Mouse (Mus musculus): Measurements from ENCODE around the gene Tssk2.
A peak's percentile ranks its signal among the peaks of the same experiment; 100 is the strongest.

Tssk2 gene

GRCm38 (mm10) chr16:17914307-17915249 is 16.1 kb downstream of the Tssk2 start, which contains the start of gene Gsc2:
Gsc2 (minus strand) TSS chr16:17915059.
- no peak for DNase-seq

- DNase-seq, result no peak
Measured at GRCm38 (mm10) chr16:17920586-17920985, 22.1 kb downstream of the Tssk2 start.

GRCm38 (mm10) chr16:17921325-17922162 is 23.1 kb downstream of the Tssk2 start:
- DNase-seq, result peak; percentile 98

GRCm38 (mm10) chr16:17922163-17922538 is 23.7 kb downstream of the Tssk2 start:
- DNase-seq, result peak; percentile 48

- DNase-seq, result peak; percentile 56
Measured at GRCm38 (mm10) chr16:17927351-17928082, 29.1 kb downstream of the Tssk2 start.

GRCm38 (mm10) chr16:17928087-17928580 is 29.7 kb downstream of the Tssk2 start, which contains the start of gene Slc25a1:
Slc25a1 (minus strand) TSS chr16:17928219.
- peak; percentile 77 for DNase-seq

- peak; percentile 62 for DNase-seq
Measured at GRCm38 (mm10) chr16:17928627-17929104, 30.2 kb downstream of the Tssk2 start.

- DNase-seq, result no peak
Measured at GRCm38 (mm10) chr16:17929211-17929610, 30.8 kb downstream of the Tssk2 start.

GRCm38 (mm10) chr16:17929631-17930030 is 31.2 kb downstream of the Tssk2 start:
- no peak for DNase-seq

- no peak for DNase-seq
Measured at GRCm38 (mm10) chr16:17931906-17932460, 33.5 kb downstream of the Tssk2 start.

- DNase-seq, result no peak
Measured at GRCm38 (mm10) chr16:17933594-17934444, 35.4 kb downstream of the Tssk2 start.

- DNase-seq, result no peak
Measured at GRCm38 (mm10) chr16:17934445-17934910, 36.0 kb downstream of the Tssk2 start.

GRCm38 (mm10) chr16:17936776-17937175 is 38.3 kb downstream of the Tssk2 start:
- DNase-seq, result no peak

GRCm38 (mm10) chr16:17938187-17938586 is 39.8 kb downstream of the Tssk2 start:
- DNase-seq, result no peak

GRCm38 (mm10) chr16:17938821-17939220 is 40.4 kb downstream of the Tssk2 start:
- DNase-seq, result peak; percentile 48

- no peak for DNase-seq
Measured at GRCm38 (mm10) chr16:17939255-17939751, 40.9 kb downstream of the Tssk2 start.

GRCm38 (mm10) chr16:17943466-17943865 is 45.0 kb downstream of the Tssk2 start:
- DNase-seq, result no peak

- no peak for DNase-seq
Measured at GRCm38 (mm10) chr16:17945081-17945831, 46.8 kb downstream of the Tssk2 start.

GRCm38 (mm10) chr16:17949421-17949877 is 51.0 kb downstream of the Tssk2 start:
- DNase-seq, result no peak
